Mouse (Mus musculus) cortical plate, adult 2 months (tissue): Measurements from ENCODE around the gene Col19a1.

Experiments
- CTCF ChIP-seq: fragments of 200-500 bp; IDR thresholded peaks from 2 replicates; pipeline ENCODE4 v1.5.1; 2011; ENCODE audit warnings: mild to moderate bottlenecking, control low read depth, low read length; ENCODE audit not compliant: insufficient read depth; ENCODE audit errors: extremely low read depth
- POLR2A ChIP-seq: fragments of 200-500 bp; IDR thresholded peaks from 2 replicates; pipeline ENCODE4 v1.6.1; 2011; ENCODE audit warnings: mild to moderate bottlenecking, low read length, control low read depth; ENCODE audit not compliant: insufficient read depth; ENCODE audit errors: extremely low read depth

DNA sequence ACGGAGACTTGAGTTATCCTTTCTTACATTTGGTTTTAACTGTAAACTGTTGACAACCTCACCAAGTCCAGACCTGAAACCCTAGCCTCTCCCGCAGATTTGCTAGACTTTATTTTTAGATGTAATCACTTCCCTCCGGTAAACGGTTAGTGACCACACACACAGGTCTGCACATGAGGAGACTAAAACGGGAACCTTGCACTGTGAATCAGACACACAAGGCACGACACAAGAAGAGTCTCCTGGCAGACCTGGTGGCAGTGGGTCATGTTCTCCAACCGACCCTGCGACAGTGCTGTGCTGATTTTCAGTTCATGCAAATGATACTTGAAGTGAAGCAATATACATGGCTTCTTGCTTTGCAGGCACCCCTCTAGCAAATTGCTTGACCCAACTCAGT is 14.7 kb downstream of the Col19a1 start:
- TF ChIP-seq CTCF (no peak), POLR2A (no peak)
